Mouse (Mus musculus) lung, postnatal 25 days (tissue): ENCODE results near the gene Samd4b.

Experiments used
- DNase-seq: peaks from one replicate; pipeline ENCODE4 v3.0.0; 2022; ENCODE audit warnings: low spot score

Samd4b gene

GRCm38 (mm10) chr7:28377190-28378065, 220.5 kb downstream of the Samd4b start:
- peak; percentile 64 for DNase-seq

- DNase-seq: peak; percentile 96
Measured at GRCm38 (mm10) chr7:28376011-28376771, 221.8 kb downstream of the Samd4b start.

- DNase-seq: peak; percentile 96
Measured at GRCm38 (mm10) chr7:28375176-28375921, 222.6 kb downstream of the Samd4b start.

GRCm38 (mm10) chr7:28374647-28375046, 223.3 kb downstream of the Samd4b start:
- DNase-seq: no peak

DNA sequence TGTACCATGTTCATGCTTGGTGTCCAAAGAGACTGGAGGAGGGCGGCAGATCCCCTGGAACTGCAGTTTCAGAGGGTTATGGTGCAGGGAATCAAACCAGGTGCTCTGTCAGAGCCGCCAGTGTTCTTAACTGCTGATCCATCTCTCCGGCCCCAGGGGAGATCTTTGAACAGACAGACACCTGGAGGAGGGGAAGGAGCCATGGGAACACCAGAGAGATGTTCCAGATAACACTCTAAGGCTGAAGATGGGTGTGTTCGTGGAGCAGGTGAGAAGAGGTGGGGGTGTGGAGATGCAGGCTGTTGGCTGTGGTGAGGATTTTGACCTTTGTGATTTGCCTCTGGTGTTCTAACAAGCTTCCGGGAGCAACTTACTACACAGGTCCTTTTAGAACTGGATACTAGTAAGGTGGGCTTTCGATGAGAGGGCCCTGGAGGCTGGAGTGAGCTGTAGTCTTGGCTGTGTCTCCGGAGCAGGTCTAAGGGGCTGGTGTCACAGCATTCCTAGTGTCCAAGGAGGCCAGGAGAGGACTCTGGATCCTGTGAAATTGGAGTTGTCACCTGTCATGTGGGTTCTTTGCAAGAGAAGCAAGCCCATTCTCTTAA, 224.0 kb downstream of the Samd4b start:
- no peak for DNase-seq

DNA sequence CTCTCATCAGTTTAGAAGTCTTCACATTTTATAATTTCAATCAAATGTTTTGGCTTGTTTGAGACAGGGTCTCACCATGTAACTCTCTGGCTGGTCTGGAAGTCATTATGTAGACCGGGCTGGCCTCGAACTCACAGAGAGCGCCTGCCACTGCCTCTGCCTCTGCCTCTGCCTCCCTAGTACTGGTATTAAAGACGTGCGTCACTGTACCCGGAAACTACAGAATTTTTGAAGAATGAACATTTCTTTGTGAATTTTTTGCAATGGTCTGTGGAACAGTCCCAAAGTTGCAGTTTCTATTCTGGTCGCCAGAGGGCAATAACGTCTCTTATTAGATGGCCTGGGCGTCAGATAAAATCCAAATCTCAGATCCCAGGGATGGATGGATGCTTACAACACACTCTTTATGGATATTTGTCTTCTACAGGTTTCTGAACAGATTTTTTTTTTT, 224.8 kb downstream of the Samd4b start:
- DNase-seq: peak; percentile 89

- peak; percentile 99 for DNase-seq
Measured at GRCm38 (mm10) chr7:28372251-28373108, 225.5 kb downstream of the Samd4b start, which contains the start of gene Plekhg2. TSS of gene Plekhg2 (minus strand) at chr7:28372599.

GRCm38 (mm10) chr7:28371514-28371989, 226.4 kb downstream of the Samd4b start:
- peak; percentile 67 for DNase-seq

GRCm38 (mm10) chr7:28370977-28371513, 226.9 kb downstream of the Samd4b start:
- peak; percentile 64 for DNase-seq

DNA sequence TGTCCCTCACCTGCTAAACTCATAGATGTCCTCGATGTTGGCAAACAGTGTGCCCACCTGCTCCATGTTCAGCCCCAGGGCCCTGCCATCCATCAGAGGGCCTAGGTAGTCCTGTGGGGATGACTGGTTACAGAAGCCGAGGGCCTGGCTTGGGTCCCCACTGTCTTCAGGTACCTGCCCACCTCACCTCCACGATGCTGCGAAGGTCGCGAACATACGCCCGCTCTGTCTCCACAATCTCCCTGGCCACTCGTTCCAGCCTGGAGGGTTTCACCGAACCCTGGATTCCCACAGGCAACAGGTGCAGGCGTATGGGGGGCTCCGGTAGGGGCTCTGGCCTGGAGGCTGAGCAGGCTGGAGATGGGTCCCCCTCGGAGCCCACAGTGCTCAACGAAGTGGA, 227.9 kb downstream of the Samd4b start:
- DNase-seq: no peak

DNA sequence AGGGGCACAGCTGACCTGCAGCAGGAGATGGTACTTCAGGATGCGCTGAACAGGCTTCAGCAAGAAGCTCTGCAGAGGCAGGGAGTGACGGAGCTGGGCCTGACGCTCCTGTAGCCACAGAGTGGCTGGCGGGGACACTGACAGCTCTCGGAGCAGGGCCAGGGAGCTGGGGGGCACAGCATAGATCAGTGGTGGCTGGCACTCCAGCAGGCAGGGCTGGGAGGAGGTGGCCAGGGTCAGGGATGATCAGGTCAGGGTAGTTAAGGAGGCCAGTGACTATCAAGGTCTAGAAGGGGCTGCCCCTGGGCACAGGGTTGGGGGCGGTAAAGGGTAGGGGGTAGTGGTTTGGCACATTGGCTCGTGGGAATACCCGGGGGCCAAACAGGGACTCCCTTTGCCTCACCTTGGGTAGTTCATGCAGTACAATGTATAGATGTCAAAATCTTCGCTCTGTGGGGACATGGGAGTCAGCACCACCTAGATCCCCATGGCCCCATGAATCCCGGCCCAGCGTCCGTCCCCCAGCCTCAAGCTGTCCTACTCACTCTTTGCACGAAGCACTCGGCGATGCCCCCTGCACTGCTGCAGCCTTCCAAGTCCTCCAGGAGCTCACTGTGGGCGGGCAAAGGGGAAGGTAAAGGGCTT, 229.5 kb downstream of the Samd4b start:
- no peak for DNase-seq

DNA sequence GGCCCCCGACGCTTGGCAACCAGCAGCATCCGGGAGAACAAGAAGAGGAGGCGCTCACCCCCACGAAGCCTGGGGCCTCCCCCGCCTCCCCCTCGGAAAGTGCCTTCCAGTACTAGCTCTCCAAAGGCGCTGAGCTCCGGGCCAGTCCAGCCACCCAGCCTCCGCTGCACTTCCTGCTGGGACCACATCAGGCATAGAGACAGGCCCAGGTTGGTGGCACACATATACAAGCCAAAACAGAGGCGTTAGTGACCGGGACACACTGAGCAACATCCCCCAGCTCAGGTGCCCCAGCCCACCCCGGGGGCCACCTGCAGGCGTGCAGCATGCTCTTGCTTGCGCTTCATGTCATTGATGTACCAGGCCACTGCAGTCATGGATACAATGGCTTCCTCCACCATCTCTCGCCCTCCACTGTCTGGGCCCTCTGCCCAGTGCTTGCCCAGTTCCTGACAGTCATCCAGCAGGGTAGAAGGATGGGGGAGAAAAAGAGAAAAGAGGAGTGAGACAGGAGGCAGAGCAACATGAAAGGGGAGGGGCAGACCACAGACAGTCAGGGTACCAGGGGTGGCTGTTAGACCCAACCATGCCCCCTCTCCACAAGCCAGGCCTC, 230.2 kb downstream of the Samd4b start:
- no peak for DNase-seq

- no peak for DNase-seq
Measured at GRCm38 (mm10) chr7:28362441-28363060, 235.4 kb downstream of the Samd4b start.

DNA sequence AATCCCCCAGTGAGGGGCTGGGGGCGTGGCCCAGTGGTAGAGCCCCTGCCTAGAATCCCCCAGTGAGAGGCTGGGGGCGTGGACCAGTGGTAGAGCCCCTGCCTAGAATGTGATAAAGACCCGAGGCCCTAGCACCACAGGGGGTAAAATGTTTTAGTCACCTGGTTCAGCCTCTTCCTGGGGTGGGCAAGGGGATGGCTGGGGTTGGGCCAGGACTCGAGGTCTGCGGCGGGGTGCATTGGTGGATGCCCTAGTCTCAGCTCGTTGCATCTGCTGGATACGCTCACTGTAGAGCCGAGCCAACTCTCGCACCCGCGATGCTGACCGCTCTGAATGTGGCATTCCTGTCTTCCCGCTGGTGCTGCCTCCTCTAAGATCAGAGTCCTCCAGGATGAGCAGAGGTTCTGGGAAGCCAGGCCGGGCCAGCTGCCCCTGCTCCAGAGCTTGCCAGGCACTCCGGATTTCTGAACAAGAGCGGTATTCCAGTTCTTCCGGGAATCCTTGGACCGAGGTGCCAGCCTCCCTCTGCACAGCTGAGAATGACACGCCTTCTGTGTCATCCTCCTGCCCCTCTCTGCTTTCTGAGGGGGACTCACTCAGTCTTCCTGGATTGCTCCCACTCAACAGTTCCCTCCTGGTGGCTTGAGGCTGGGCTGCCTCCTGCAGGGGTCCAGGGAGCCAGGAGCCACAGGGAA, 236.2 kb downstream of the Samd4b start:
- no peak for DNase-seq

- DNase-seq: no peak
Measured at GRCm38 (mm10) chr7:28360291-28360690, 237.7 kb downstream of the Samd4b start.

DNA sequence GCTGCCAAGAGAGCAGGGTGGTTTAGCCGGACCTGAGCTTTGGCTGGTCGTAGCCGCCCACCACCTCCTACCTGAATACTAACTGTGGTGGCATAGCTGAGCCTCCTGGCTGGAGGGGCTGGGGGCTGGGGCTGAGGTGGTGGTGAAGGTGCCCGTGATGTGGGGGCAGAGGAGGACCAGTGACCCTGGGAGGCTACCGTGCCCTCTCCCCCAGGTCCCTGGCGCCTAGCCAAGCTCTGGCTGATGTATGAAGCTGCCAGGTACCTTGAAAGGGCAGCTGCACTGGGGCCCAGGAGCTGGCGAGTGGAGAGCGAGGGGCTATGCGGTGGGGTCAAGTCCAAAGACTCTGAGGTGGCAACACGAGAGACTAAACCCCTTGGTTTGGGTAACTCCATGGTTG, 238.1 kb downstream of the Samd4b start:
- no peak for DNase-seq

DNA sequence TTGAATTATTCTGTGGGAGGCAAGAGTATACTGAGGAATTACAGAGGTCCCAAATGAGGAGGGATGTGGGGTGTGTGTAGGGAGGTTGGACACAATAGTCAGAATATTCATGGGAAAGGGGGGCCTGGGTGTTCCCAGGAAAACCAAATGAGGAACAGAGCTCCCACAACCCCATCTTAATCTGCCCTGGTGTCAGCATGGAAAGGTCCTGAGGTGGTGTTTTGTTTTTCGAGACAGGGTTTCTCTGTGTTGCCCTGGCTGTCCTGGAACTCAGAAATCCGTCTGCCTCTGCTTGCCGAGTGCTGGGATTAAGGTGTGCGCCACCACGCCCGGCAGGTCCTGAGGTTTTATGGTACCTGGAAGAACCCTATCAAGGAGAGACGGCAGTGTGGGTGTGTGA, 239.5 kb downstream of the Samd4b start:
- DNase-seq: no peak

DNA sequence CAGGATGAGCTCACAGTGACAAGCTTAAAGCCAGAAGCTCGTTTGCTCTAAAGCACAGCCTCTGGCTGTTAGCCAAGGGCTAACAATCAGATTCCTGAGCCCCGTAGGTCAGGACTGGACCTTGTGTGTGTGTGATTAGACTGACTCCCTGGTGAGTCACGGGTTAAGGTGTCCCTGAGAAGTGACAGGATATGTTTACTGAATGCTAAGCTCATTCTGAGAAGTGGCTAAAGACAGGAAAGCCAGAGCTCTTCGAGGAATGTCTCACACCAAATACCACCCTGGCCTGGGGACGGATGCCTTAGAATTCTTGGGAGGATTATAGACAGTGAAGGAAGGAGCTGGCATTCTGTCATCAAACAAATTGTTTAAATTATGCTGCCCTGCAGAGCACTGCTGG, 240.0 kb downstream of the Samd4b start:
- no peak for DNase-seq
